Mouse (Mus musculus) lung, postnatal 14 days (tissue): ENCODE results near the gene Krtap4-6.
"Not testable (repeated sequence)": the region's sequence is repeated elsewhere in the genome, so short reads cannot be mapped to it uniquely, and the experiment has no call there.

Source experiments
- DNase-seq: peaks from one replicate; pipeline ENCODE4 v3.0.0; 2021

The Krtap4-6 gene

DNA sequence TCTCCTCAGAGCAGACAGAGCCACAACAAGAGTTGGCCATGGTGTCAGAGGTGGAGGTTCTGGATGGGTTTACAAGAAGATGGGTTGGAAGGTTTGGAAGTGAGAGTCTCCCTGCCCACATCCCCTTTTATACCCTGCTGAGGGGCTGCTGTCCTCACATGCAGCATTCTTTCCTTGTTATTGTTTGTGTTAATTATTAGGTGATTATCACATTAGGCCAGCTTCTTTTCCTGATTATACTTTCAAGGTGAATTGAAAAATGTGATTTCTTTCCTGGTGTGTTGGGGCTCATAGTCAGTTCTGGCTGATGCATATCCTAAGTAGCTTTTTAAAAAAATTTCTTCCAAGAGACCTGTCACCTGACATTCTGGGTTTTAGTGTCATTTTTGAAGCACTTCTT is at the start of gene Krtap4-6:
Gene Krtap4-6, minus strand, starts transcription at position 101 of the 400 bp plus-strand sequence.
- DNase-seq = no peak

DNA sequence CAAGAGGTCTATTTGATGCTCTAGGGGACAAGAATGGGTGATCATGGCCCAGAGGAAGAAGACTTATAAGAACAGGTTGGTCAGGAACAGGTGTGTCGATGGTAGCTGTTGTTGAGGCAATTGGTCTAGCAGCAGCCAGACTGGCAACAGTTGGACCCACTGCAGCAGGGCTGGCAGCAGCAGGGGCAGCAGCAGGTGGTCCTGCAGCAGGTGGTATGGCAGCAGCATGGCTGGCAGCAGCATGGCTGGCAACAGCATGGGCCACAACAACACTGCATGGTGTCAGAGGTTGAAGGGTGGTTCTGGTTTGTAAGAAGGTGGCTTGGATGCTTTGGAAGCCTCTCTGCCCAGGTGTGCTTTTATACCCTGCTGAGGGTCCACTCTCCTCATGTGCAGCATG is 24.7 kb upstream of the Krtap4-6 start, which contains the start of gene Gm14190:
Gene Gm14190, minus strand, starts transcription at position 278 of the 400 bp plus-strand sequence.
- DNase-seq = no peak

DNA sequence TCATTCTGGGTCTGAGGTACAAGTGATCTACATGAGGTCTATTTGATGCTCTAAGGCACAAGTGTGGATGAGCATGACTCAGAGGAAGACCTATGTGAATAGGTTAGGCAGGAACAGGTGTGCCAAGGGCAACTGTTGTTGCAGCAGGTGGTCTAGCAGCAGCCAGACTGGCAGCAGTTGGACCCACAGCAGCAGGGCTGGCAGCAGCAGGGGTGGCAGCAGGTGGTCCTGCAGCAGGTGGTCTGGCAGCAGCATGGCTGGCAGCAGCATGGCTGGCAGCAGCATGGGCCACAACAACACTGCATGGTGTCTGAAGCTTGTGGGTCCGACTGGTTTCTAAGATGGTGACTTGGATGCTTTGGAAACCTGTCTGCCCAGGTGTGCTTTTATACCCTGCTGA is 19.5 kb upstream of the Krtap4-6 start:
- not testable (repeated sequence) for DNase-seq

DNA sequence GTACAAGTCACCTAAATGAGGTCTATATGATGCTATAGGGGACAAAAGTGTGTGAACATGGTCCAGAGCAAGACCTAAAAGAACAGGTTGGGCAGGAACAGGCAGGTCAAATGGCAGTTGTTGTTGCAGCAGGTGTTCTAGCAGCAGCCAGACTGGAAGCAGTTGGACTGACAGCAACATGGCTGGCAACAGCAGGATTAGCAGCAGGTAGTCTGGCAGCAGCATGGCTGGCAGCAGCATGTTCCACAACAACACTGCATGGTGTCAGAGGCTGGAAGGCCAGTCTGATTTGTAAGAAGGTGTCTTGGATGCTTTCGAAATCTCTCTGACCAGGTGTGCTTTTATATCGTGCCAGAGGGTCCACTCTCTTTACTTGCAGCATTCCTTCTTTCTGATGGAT is 17.7 kb upstream of the Krtap4-6 start:
- no peak for DNase-seq

DNA sequence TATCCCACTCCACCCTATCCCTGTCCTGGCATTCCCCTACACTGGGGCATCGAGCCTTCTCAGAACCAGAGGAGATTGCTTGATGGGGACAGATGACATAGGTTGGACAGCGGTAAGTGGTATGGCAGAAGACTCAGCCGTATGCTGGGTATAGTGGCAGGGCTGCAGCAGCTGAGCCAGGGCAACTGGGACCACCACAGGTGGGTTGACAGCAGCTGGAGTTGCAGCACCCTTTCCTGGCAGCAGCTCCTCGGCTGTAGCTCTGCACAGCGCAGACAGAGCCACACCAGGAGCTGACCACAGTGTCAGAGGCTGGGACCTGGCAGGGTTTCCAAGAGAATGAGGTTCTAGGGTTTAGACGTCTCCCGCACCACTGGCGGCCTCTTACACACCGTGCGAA is 3.0 kb downstream of the Krtap4-6 start:
- DNase-seq = no peak

DNA sequence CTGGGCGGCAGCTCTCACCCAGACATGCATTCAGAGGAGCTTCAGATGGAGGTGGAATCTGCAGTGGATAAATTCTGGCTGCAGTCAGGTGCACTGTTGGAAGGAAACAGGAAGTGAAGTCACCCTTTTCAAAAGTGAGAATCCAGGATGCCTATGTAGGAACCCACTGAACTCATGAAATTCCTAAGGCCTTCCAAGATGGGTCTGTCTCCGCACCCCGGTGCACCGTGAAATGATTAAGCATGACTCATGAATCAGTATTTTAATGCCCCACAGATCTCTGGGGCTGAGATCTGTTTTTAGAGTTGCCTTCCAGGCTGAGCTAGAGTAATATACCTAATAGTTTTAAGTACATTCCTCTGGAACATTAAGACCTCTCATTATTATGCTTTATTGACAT is 6.5 kb downstream of the Krtap4-6 start:
- no peak for DNase-seq

DNA sequence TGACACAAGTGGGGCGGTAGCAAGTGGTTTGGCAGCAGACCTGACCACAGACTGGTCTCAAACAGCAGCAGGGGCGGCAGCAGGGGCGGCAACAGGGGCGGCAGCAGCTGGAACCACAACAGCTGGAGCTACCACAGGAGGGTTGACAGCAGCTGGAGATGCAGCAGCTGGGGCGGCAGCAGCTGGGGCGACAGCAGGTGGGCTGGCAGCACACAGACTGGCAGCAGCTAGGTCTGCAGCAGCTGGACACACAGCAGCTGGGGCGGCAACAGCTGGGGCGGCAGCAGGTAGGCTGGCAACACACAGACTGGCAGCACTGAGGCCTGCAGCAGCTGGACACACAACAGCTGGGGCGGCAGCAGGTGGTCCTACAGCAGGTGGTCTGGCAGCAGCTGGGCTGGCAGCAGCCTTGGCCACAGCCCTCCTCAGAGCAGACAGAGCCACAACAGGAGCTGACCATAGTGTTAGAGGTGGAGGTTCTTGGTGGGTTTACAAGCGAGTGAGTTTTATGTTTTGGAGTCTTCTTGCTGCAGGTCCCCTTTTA is 7.2 kb downstream of the Krtap4-6 start, which contains the start of gene Gm11563:
Gene Gm11563, minus strand, starts transcription at position 494 of the 544 bp plus-strand sequence.
- not testable (repeated sequence) for DNase-seq

DNA sequence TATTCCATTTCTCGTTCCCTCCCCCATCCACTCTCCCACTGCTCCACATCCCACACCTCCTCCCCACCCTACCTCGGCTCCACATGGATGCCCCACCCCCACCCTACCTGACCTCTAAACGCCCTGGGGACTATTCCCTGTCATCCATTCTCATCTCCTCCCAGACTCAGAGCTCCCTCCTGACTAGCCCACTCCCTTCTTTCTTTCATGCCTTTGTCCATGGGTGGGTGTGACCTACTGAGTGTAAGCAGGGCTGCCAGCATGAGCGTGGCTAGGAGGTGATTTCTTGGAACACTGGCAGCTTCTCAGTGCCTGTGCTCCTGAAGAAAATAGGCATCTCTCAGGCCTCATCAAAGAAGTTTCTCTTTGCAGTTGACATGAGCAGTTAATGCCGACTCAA is 8.7 kb downstream of the Krtap4-6 start:
- DNase-seq = no peak

DNA sequence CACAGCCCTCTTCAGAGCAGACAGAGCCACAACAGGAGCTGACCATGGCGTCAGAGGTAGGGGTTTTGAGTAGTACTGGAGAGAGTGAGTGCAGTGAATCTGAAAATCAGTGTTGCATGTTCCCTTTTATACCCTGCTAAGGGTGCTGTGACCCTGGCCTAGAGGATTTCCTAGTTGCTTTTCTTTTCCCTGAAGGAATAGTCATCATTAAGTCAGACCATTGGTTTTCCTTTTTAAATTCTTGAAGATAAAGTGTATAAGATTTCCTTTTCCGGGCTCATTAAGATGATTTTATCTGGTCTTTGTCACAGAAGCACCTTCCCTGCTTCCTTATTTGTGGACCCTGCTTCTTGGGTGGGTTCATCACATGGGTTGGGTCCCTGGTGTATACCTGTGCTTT is 15.6 kb downstream of the Krtap4-6 start, which contains the start of gene Gm11555:
Gene Gm11555, minus strand, starts transcription at position 101 of the 400 bp plus-strand sequence.
- no peak for DNase-seq

DNA sequence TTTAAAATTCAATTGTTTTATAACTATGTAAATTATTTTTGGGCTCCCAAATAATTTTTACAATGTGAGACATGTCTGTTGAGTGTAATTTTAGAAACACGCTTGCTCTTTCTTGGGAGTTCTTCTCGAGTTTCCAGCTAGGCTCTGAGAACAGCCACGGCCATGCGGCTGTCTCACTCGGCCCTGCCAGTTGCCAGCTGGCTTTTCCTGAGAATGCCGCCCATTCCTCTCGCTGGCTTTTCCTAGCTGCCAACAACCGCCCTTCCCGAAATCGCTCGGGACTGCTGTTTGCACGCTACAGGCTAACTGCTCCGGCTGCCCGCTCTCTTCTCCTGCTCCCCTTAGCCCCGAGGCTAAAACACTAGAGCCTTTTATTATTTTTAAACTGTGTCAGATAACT is 19.3 kb downstream of the Krtap4-6 start:
- DNase-seq = no peak

DNA sequence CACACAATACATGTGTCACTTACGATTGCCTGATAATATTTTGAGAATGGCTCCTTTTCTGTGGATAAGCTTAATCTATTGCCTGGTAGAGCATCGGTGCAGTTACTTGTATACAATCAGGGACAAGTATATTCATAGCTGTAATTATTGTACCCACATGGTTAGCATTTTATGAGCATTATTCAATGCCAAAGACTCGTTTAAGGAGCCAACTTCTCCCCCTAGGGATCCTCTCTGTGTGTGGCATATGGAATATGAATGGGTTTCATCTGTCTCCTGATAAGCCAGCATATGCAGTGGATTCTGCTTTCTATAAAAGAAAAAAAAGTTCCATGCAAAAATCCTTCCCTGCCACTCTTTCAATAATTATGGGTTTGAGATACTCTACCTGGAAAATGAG is 21.4 kb downstream of the Krtap4-6 start:
- no peak for DNase-seq

DNA sequence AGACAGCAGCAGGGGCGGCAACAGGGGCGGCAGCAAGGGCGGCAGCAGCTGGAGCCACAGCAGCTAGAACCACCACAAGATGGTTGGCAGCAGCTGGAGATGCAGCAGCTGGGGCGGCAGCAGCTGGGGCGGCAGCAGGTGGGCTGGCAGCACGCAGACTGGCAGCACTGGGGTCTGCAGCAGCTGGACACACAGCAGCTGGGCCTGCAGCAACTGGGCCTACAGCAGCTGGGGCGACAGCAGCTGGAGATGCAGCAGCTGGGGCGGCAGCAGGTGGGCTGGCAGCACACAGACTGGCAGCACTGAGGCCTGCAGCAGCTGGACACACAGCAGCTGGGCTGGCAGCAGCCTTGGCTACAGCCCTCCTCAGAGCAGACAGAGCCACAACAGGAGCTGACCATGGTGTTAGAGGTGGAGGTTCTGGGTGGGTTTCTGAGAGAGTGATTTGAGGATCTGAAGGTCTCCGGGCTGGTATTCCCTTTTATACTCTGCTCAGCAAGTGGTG is 22.1 kb downstream of the Krtap4-6 start, which contains the start of gene Krtap4-7:
Gene Krtap4-7, minus strand, starts transcription at position 455 of the 505 bp plus-strand sequence.
- not testable (repeated sequence) for DNase-seq

DNA sequence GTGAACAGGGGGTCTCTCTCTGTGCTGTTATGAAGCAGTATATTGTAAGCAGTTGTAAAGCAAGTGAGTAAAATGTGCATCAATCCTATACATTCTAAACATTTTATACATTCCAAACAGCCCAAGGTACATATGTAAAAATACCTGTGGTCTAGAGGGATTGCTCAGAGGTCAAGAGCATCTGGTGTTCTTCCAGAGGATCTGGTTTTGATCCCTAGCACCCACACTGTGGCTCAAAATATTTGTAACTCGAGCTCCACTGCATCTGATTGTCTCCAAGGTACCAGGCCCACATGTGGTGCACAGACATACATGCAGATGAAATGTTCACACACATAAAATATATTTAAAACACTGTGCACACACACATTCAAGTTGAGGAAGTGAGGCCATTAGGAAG is 24.8 kb downstream of the Krtap4-6 start:
- no peak for DNase-seq

DNA sequence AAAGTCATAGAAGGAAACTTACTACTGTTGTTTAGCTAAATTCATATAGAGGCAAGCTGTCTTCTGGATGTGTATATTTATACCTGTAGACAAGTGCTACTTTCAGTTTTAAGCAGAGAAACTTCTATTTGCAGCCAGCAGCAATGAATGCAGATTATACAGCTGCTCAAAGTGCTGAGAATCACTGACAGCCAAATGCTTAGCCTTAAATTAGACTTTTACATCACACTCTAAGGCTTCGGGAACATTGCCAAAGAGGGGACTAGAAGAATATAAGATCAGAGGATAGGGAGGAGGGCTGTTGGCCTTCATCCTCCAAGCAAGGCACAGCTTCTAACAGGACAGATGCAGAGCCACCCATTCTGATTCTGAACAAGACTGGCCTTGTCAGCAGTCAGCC is 28.7 kb downstream of the Krtap4-6 start:
- no peak for DNase-seq

DNA sequence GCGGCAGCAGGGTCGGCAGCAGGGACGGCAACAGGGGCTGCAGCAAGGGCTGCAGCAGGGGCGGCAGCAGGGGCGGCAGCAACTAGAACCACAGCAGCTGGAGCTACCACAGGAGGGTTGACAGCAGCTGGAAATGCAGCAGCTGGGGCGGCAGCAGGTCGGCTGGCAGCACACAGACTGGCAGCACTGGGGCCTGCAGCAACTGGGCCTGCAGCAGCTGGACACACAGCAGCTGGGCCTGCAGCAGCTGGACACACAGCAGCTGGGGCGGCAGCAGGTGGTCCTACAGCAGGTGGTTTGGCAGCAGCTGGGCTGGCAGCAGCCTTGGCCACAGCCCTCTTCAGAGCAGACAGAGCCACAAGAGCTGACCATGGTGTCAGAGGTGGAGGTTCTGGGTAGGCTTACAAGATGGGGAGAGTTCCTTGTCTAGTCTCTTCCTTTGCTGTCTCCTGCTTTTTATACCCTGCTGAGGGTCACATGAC is 31.1 kb downstream of the Krtap4-6 start, which contains the start of gene Krtap4-2:
Gene Krtap4-2, minus strand, starts transcription at position 432 of the 482 bp plus-strand sequence.
- DNase-seq = no peak

DNA sequence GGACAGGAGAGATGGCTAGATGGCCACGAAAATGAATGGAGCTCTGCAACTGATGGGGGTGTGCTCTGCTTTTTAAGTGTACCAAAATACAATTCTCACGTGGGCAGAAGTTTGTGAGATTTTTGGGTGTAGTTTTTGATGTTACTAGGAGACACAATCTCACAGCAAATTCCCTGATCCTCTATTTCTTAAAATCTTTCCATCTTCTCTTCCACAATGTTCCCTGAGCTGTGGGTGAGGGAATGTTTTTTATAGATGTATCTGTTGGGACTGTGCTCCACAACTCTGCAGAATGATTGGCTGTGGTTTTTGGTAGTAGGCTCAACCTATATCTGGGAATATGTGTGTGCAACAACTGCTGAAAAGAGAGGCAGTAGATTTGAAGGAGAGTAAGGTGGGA is 32.5 kb downstream of the Krtap4-6 start:
- no peak for DNase-seq

DNA sequence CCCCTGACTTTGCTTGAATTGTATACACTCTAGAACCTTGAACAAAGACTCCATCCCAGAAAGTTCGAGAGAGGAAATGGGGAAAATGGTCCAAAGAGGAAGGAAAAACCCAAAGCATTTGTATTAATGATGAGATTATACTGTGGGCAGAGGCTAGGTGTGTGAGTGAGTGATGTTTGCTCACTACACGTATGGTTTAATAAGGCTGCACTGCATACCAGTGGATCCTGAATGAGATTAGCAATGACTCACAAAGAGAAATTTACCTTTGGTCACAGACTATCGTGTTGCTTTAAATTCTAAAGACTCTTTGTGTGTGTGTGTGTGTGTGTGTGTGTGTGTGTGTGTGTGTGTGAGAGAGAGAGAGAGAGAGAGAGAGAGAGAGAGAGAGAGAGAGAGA is 34.9 kb downstream of the Krtap4-6 start:
- DNase-seq = no peak

DNA sequence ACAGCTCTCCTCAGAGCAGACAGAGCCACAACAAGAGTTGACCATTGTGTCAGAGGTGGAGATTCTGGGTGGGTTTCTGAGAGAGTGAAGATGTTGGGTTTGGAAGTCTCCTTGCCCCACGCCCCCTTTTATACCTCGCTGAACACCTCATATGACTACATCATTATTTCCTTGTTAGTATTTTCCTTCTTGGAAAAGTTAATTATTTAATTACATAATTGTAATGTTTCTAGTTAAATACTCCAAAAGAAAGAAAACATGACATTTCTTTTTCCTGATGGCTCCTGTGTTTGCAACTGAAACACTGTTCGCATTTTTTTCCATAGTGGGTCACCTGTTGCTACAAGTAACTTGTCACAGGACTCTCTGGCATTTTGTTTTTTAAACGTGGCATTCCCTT is 37.6 kb downstream of the Krtap4-6 start, which contains the start of gene Krtap4-1:
Gene Krtap4-1, minus strand, starts transcription at position 101 of the 400 bp plus-strand sequence.
- no peak for DNase-seq

DNA sequence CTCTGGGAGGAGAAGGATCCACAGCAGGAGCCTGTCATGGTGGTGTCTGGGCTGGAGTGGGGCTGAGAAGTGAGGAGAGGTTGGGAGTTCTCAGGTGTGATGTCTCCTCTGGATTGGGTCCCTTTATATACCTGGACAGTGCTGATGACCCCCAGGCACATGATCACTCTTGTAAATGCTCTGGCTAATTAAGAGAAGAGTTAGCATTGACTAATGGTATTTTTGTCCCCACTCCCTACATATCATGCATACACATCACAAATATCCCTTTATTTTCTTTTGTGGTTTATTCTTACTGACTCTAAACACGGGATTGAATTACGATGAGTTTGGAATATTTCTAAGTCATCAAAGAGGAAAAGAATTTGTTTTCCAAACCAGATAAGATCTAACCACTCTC is 45.4 kb downstream of the Krtap4-6 start, which contains the start of gene Gm11562:
Gene Gm11562, minus strand, starts transcription at position 101 of the 400 bp plus-strand sequence.
- DNase-seq = no peak
